Mouse (Mus musculus): Measurements from ENCODE around the gene Klhdc8a.

- TF ChIP-seq ETS1 (conservative IDR thresholded peaks at IDR 0.05; ENCODE audit: low read depth, low read length) (no peak), MXI1 (IDR thresholded peaks at IDR 0.05; ENCODE audit: low read depth, low read length) (no peak), MYC (IDR thresholded peaks at IDR 0.05; ENCODE audit: low read depth, low read length) (no peak), CTCF (conservative IDR thresholded peaks at IDR 0.05 in 1 of 2, IDR thresholded peaks at IDR 0.05 in 1 of 2; ENCODE audit: low read depth in 2 of 2, low read length in 2 of 2) (no peak), ZC3H11A (IDR thresholded peaks at IDR 0.05; ENCODE audit: low read depth, low read length) (no peak), POLR2A (IDR thresholded peaks at IDR 0.05; ENCODE audit: low read depth, low read length) (no peak), JUND (conservative IDR thresholded peaks at IDR 0.05; ENCODE audit: low read depth, low read length) (no peak), MAFK (IDR thresholded peaks at IDR 0.05; ENCODE audit: insufficient replicate concordance, low read length) (no peak), MAX (IDR thresholded peaks at IDR 0.05; ENCODE audit: low read length) (no peak), NRF1 (IDR thresholded peaks at IDR 0.05; ENCODE audit: low read depth, low read length) (no peak)
Measured at GRCm38 (mm10) chr1:132348401-132348800, 50.0 kb downstream of the Klhdc8a start.
